ENCODE assay signal across 18 mouse cellular contexts in the genomic region with DNA sequence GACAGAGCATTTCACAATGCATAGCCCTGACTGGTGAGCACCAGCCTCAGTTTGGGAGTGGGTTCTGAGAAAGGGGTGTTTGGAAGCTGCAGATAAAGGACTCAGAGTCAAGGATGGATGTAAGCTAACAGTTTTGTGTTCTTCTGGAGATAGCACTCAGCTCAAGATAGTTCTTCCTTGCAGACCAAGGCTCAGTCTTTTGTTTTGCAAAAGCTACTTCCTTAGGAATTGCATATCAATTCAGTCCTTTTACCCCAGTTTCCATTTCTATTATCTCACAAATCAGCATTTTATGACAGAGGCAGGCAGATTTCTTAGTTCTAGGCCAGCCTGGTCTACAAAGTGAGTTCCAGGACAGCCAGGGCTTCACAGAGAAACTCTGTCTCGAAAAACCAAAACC.
DNase-seq lines count a peak whose midpoint lies in the region; ATAC-seq and TF ChIP-seq lines count a peak whose summit lies in the region.
"Had no signal": no experiment of that assay in that cellular context is flagged by ENCODE, and none has a peak within 500 bp of the region (broad histone marks: within the 10 kb centered on the region; RNA-seq: fewer than 3 reads in every experiment).

No protein-coding gene starts in this region.

- no peaks in the 10 kb centered on the region for H3K27me3 ChIP-seq in forebrain, postnatal 0 days (ENCODE audit: insufficient read depth, low read length)
- H3K27me3 ChIP-seq: embryonic facial prominence, embryonic 12.5 days; forebrain, embryonic 13.5 days; forebrain, embryonic 15.5 days had no signal

- H3K4me3 ChIP-seq in ES-E14 (ENCODE audit: insufficient read depth in 1 of 2, low read depth in 1 of 2, low read length in 2 of 2, poor library complexity in 1 of 2, severe bottlenecking in 1 of 2) = no peak overlapping the region
- no peak overlapping the region for H3K4me3 ChIP-seq in forebrain, postnatal 0 days (ENCODE audit: low read depth, low read length)
- H3K4me3 ChIP-seq: embryonic facial prominence, embryonic 10.5 days; embryonic facial prominence, embryonic 12.5 days; forebrain, embryonic 13.5 days; forebrain, embryonic 15.5 days had no signal

- peak; percentile 28 for DNase-seq in ES-E14 (ENCODE audit: low read depth, low spot score)
- peak; percentile 4 for DNase-seq in WW6 (ENCODE audit: low read depth, low spot score)
- no peak for DNase-seq in forebrain, postnatal 0 days
- no peak for DNase-seq in ovary, postnatal 36 days (ENCODE audit: low spot score)
- DNase-seq: adrenal gland, adult 8-10 months; adrenal gland, postnatal 14 days; adrenal gland, postnatal 36 days; cerebellum, adult 11-12 months; cerebellum, adult 2 months; cerebellum, adult 9-10 months; cerebellum, postnatal 10 days; cerebellum, postnatal 25 days had no signal

- no peak overlapping the region; the same call in 1 of the 2 replicates for H3K27ac ChIP-seq in ES-E14 (ENCODE audit: insufficient read depth, low read depth, low read length, poor library complexity, severe bottlenecking)
- H3K27ac ChIP-seq in forebrain, postnatal 0 days (ENCODE audit: low read depth, low read length) = no peak overlapping the region
- H3K27ac ChIP-seq: embryonic facial prominence, embryonic 10.5 days; embryonic facial prominence, embryonic 12.5 days; forebrain, embryonic 13.5 days; forebrain, embryonic 15.5 days had no signal

- in situ Hi-C loops in ES-E14 (cut with MboI; ENCODE audit: low sequenced_read_pairs in 2 of 2, unreplicated experiment in 2 of 2) = no loop called here

- no peaks in the 10 kb centered on the region for H3K4me1 ChIP-seq in ES-E14 (ENCODE audit: control insufficient read depth in 2 of 2, insufficient read depth in 2 of 2, low read length in 2 of 2, poor library complexity in 1 of 2)
- H3K4me1 ChIP-seq in forebrain, postnatal 0 days (ENCODE audit: insufficient read depth) = no peaks in the 10 kb centered on the region
- H3K4me1 ChIP-seq: embryonic facial prominence, embryonic 10.5 days; embryonic facial prominence, embryonic 12.5 days; forebrain, embryonic 13.5 days; forebrain, embryonic 15.5 days had no signal

- no peak overlapping the region for H3K9ac ChIP-seq in ES-E14 (ENCODE audit: insufficient read depth, low read depth, low read length, poor library complexity, severe bottlenecking)
- no peak overlapping the region for H3K9ac ChIP-seq in forebrain, postnatal 0 days
- H3K9ac ChIP-seq: embryonic facial prominence, embryonic 12.5 days; forebrain, embryonic 13.5 days; forebrain, embryonic 15.5 days had no signal

- 66% methylated on average over 1 of the region's 1 CpGs for WGBS in forebrain, postnatal 0 days

- no peak overlapping the region for H3K4me2 ChIP-seq in forebrain, postnatal 0 days (ENCODE audit: low read depth)
- H3K4me2 ChIP-seq: embryonic facial prominence, embryonic 12.5 days; forebrain, embryonic 13.5 days; forebrain, embryonic 15.5 days had no signal

- TF ChIP-seq CTCF in forebrain, postnatal 0 days (IDR thresholded peaks at IDR 0.05; ENCODE audit: low read depth) = no peak

- H3K36me3 ChIP-seq in ES-E14 (ENCODE audit: control insufficient read depth, insufficient read depth, low read length, poor library complexity, severe bottlenecking) = no peaks in the 10 kb centered on the region
- H3K36me3 ChIP-seq in forebrain, postnatal 0 days (ENCODE audit: insufficient read depth) = no peaks in the 10 kb centered on the region
- H3K36me3 ChIP-seq: embryonic facial prominence, embryonic 10.5 days; embryonic facial prominence, embryonic 12.5 days; forebrain, embryonic 15.5 days had no signal

- H3K9me3 ChIP-seq in ES-E14 (ENCODE audit: control insufficient read depth, insufficient read depth, low read depth, low read length) = no peaks in the 10 kb centered on the region
- H3K9me3 ChIP-seq in forebrain, postnatal 0 days (ENCODE audit: low read length) = no peaks in the 10 kb centered on the region
- H3K9me3 ChIP-seq: embryonic facial prominence, embryonic 10.5 days; embryonic facial prominence, embryonic 12.5 days; forebrain, embryonic 13.5 days; forebrain, embryonic 15.5 days had no signal

- ATAC-seq in inflammation-experienced regulatory T-cells, adult 6 months = no peak
- ATAC-seq in forebrain, postnatal 0 days = no peak
- ATAC-seq: activated CD4-positive, CD25-positive, alpha-beta regulatory T cell, adult 4 months; forebrain, embryonic 13.5 days; forebrain, embryonic 15.5 days had no signal

TF ChIP-seq in ES-E14, 5 proteins besides CTCF, POLR2A, EP300 and RAD21:
- TF ChIP-seq CHD2 (IDR thresholded peaks at IDR 0.05; ENCODE audit: low read depth, low read length) (no peak), ZC3H11A (IDR thresholded peaks at IDR 0.05; ENCODE audit: borderline replicate concordance, low read depth, low read length) (no peak), ZNF384 (IDR thresholded peaks at IDR 0.05; ENCODE audit: low read depth, low read length) (no peak), HCFC1 (IDR thresholded peaks at IDR 0.05; ENCODE audit: borderline replicate concordance, insufficient read depth, low read length) (no peak), MAFK (IDR thresholded peaks at IDR 0.05; ENCODE audit: insufficient read depth, low read depth, low read length) (no peak)
TF ChIP-seq in ES-E14: peak in this region for 0.

Comparison
In these comparisons a context has a peak if more than half of its experiments do, and no peak if none do; other contexts are left out.
1. DNase-seq: peak in ES-E14 (single experiment) and WW6 (single experiment); none in forebrain, postnatal 0 days (single experiment) and ovary, postnatal 36 days (single experiment).